Mouse (Mus musculus) bone marrow macrophage, adult 2 months (primary cell): ENCODE data around the gene Snapc4. TPM values are rescaled to one million over a fixed set of nuclear protein-coding genes. Genes with fewer than 3 reads are reported as not detected.
A peak's percentile ranks its signal among the peaks of the same experiment; 100 is the strongest.

Experiments
- H3K27ac ChIP-seq: 2 replicates; pipeline ENCODE4 v1.5.1; 2012; ENCODE audit warnings: low read depth, low read length; ENCODE audit not compliant: insufficient read depth
- H3K4me1 ChIP-seq: 2 replicates; pipeline ENCODE4 v1.6.1; 2012; ENCODE audit warnings: low read length; ENCODE audit not compliant: control insufficient read depth, insufficient read depth
- H3K4me3 ChIP-seq: 2 replicates; pipeline ENCODE4 v1.5.1; 2012; ENCODE audit warnings: mild to moderate bottlenecking, low read length, moderate library complexity; ENCODE audit not compliant: insufficient read depth
- CTCF ChIP-seq: IDR thresholded peaks from 2 replicates; pipeline ENCODE4 v1.5.1; 2012; ENCODE audit warnings: low read depth, mild to moderate bottlenecking, low read length, moderate library complexity
- POLR2A ChIP-seq: IDR thresholded peaks from 2 replicates; pipeline ENCODE4 v1.6.1; 2012; ENCODE audit warnings: mild to moderate bottlenecking, low read depth, low read length, borderline replicate concordance
- polyA plus RNA-seq: library from polyadenylated mRNA; stranded (reverse); fragments of >200 nt; gene quantifications from 2 replicates; pipeline ENCODE4 v1.2.4, GENCODE M21; 2012; ENCODE audit not compliant: missing spikeins, insufficient read depth, insufficient read length

Gene Snapc4
- polyA plus RNA-seq, 1 experiment: 16.3 TPM

DNA sequence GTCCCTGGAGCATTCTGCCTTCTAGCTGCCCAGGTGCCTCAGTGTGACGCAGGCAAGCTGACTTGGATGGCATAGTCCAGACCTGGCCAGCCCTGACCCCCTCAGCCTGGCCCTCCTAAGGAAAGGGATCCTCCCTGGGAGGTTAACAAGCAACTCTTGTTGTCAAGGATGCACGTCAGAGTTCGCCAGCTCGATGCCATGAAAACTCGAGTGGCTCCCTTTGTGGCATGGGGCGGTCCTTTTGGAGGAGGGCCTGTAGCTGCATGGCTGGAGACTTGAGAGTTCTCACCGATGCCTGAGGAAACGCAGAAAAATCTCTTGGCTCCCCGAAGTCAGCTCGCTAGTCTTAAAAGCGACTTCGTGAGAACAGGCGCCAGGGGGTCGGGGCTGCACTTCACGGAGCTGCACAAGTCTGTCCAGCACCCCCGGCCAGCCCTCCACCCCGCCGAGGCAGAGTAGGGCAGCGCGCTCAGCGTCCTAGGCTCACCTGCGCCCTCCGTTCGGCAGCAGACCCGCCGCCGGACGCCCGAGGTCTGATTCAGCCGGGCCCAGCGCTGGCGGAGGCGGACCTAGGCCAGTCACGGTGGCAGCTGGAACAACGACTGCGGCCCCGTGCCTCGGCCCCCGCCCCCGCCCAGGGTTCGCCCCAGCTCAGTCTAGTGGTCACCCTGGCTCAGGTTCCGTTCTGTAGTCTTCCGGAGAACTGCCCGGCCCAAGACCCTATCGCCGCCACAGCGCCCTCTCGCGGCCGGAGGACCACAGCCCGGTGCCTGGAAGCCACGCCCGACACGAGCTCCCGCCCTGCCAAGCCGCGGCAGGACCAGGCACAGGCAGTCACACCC is 28.3 kb upstream of the Snapc4 start, which contains the start of gene Inpp5e:
TSS of gene Inpp5e (minus strand) at position 689 of the 842 bp plus-strand sequence.
- H3K4me1 ChIP-seq: peaks cover 15% of the 10 kb centered on the region
- peak within 1 kb of the TSS; percentile 91 for H3K4me3 ChIP-seq

GRCm38 (mm10) chr2:26403306-26403705 is 22.9 kb upstream of the Snapc4 start:
- Histone ChIP-seq H3K4me3 (no peak overlapping the region), H3K4me1 (peaks cover 10% of the 10 kb centered on the region; the same call in 1 of the 2 replicates), H3K27ac (no peak overlapping the region)
- no peak for TF ChIP-seq CTCF
- no peak for TF ChIP-seq POLR2A

More for the DNA sequence above, 28.3 kb upstream of the Snapc4 start, which contains the start of gene Inpp5e:
- peak; percentile 36; the same call in 1 of the 2 replicates for TF ChIP-seq CTCF
- no peak for TF ChIP-seq POLR2A
- peak within 1 kb of the TSS; percentile 35 for H3K27ac ChIP-seq

DNA sequence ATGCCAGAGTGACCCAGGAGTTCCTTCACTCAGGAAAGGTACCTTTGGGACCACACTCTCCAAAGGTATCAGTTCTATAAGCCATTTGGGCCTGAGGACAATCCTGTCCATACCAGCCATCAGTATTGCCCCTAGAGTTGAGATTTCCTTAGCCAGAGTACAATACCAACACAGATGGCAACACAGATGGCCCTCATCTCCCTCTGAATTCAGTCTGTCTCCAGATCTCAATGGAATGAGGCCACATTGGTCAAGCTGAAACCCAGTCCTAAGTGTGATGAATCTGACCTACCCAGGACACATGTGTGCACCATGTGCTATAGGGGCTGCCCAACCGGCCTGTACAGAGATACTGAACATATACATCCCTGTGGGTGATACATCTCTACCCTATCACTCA is 21.8 kb upstream of the Snapc4 start:
- TF ChIP-seq CTCF: no peak
- no peak for TF ChIP-seq POLR2A
- Histone ChIP-seq H3K4me3 (no peak overlapping the region), H3K4me1 (peaks cover 6% of the 10 kb centered on the region; the same call in 1 of the 2 replicates), H3K27ac (no peak overlapping the region)

GRCm38 (mm10) chr2:26401023-26401422 is 20.6 kb upstream of the Snapc4 start:
- 0 out of 2 replicates have a peak, but pooled peaks cover 2% of the 10 kb centered on the region for H3K4me1 ChIP-seq
- no peak overlapping the region for H3K4me3 ChIP-seq
- no peak overlapping the region for H3K27ac ChIP-seq
- TF ChIP-seq CTCF (no peak), POLR2A (no peak)

DNA sequence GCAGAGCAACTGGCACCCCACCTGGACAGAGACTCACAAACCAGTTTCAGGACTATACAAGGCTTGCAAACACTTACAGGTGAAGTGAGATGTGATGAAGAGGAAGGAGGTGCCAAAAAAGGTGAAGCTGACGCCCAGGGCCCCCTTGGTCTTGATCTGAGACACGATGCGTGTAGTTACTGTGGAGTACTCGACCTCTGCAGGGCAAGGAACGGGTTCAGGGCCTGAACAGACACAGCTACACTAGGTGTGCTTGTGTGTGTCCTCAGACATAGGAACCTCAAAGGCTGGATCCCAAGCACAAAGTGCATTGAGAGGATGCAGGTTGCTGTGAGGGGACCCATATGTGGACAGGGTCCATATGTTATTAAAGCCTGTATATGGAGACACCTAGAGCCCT is 19.8 kb upstream of the Snapc4 start:
- H3K4me1 ChIP-seq: 0 out of 2 replicates have a peak, but pooled peaks cover 2% of the 10 kb centered on the region

DNA sequence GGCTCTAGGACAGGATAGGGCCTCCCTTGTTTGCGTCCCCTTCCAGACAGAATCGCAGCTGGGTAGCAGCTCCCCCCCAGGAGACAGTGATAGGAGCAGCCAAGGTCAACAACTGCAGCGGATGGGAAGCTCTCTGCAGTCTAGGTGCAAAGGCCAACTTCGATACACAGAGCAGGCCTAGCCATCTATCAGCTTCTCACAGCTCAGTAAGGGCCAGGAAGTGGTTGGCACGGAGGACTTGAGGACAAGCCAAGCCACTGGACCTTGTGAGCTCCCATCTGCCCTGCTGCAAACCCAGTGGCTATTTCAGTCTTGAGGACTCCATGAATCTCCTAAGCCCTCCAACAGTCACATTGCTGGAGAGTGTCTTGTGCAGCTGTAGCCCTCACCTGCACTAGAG is 19.2 kb upstream of the Snapc4 start:
- TF ChIP-seq POLR2A: no peak
- no peak for TF ChIP-seq CTCF

More for the DNA sequence above, 19.8 kb upstream of the Snapc4 start:
- TF ChIP-seq CTCF: no peak
- TF ChIP-seq POLR2A: no peak
- Histone ChIP-seq H3K27ac (no peak overlapping the region), H3K4me3 (no peak overlapping the region)

DNA sequence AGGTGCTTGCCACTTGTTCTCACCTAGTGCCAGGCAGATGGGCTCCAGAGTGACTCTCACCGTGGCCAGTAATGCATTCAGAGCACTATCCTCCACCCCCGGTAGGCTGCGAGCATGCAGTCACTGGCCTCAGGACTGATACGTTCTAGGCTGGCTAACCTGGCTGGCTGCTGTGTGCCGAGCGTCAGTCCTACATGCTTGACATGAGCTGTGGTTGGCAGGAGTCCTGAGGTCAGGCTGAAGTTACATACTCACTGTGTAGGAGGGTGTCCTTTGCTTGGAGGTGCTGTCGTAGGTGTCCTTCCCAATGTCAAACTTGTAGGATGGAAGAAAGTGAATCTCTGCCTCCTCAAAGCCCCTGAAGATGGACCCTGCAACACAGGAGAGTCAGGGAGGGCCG is 18.5 kb upstream of the Snapc4 start:
- Histone ChIP-seq H3K4me1 (no peaks in the 10 kb centered on the region), H3K4me3 (no peak overlapping the region), H3K27ac (no peak overlapping the region)
- no peak for TF ChIP-seq CTCF

More for the DNA sequence above, 19.2 kb upstream of the Snapc4 start:
- Histone ChIP-seq H3K27ac (no peak overlapping the region), H3K4me3 (no peak overlapping the region), H3K4me1 (0 out of 2 replicates have a peak, but pooled peaks cover 1% of the 10 kb centered on the region)

GRCm38 (mm10) chr2:26391617-26392016 is 11.2 kb upstream of the Snapc4 start:
- Histone ChIP-seq H3K4me1 (peaks cover 8% of the 10 kb centered on the region), H3K27ac (no peak overlapping the region), H3K4me3 (no peak overlapping the region)
- TF ChIP-seq CTCF: no peak
- TF ChIP-seq POLR2A: no peak

DNA sequence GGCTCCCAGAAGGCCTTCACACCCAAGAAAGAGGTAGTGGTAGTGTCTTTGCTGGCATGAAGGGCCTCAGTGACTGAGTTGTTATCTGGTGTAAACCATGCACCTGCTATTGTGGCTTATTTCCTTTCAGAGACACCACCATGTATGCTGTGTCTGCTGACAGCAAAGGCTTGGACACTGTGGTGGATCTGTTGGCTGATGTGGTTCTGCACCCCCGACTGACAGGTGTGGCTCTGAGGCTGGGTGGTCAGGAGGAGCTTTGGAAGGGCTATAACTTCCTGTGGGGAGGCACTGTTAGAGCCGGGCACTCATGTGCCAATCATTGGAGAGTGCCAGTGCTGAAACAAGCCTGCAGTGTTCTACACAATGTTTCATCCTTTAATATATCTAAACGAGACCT is 10.5 kb upstream of the Snapc4 start:
- Histone ChIP-seq H3K27ac (no peak overlapping the region), H3K4me1 (peaks cover 8% of the 10 kb centered on the region), H3K4me3 (no peak overlapping the region)
- TF ChIP-seq CTCF: no peak

GRCm38 (mm10) chr2:26389154-26389690 is 8.8 kb upstream of the Snapc4 start, which contains the start of the genes Entr1 and Pmpca:
Gene Entr1 (minus strand): TSS chr2:26389316.
Gene Pmpca (plus strand): TSS chr2:26389339.
- peaks cover 8% of the 10 kb centered on the region for H3K4me1 ChIP-seq
- H3K27ac ChIP-seq: peak within 1 kb of the TSS; percentile 16; the same call in 1 of the 2 replicates
- TF ChIP-seq CTCF: no peak
- peak; percentile 68; the same call in 1 of the 2 replicates for TF ChIP-seq POLR2A
- peak within 1 kb of the TSS; percentile 94 for H3K4me3 ChIP-seq
